Mouse (Mus musculus): ENCODE measurements around the gene Ambn.
"Not testable (repeated sequence)": the region's sequence is repeated elsewhere in the genome, so short reads cannot be mapped to it uniquely, and the experiment has no call there.

The Ambn gene

GRCm38 (mm10) chr5:88455691-88456090 lies at the start of gene Ambn:
Gene Ambn, plus strand, starts transcription at chr5:88455991.
- no peak for DNase-seq (ENCODE audit: low spot score)

- no peak for DNase-seq (ENCODE audit: low spot score)
Observed at GRCm38 (mm10) chr5:88420319-88421065, 35.3 kb upstream of the Ambn start.

DNA sequence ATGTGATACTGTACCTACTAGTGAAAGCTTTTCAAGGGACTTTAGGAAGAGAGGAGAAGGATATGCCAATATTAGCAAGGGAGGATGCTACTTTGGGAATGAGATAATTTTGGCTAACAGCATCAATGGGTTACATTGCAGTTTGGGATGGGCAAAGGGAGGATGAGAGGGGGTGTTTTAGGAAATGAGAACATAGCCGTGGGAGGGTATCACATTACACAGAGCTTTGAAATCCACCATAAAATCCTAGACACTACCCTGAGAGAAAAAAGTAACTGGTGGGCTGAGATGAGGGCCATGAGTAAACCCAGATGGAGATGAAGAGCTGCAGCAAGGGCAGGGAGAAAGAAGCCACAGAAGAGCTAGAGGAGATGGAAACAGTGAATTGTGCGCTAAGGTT lies 30.9 kb upstream of the Ambn start:
- DNase-seq (ENCODE audit: low spot score), result not testable (repeated sequence)

- DNase-seq (ENCODE audit: low spot score), result no peak
Observed at GRCm38 (mm10) chr5:88426753-88427152, 29.0 kb upstream of the Ambn start.

GRCm38 (mm10) chr5:88467471-88467870 lies 11.7 kb downstream of the Ambn start:
- no peak for DNase-seq (ENCODE audit: low spot score)

DNA sequence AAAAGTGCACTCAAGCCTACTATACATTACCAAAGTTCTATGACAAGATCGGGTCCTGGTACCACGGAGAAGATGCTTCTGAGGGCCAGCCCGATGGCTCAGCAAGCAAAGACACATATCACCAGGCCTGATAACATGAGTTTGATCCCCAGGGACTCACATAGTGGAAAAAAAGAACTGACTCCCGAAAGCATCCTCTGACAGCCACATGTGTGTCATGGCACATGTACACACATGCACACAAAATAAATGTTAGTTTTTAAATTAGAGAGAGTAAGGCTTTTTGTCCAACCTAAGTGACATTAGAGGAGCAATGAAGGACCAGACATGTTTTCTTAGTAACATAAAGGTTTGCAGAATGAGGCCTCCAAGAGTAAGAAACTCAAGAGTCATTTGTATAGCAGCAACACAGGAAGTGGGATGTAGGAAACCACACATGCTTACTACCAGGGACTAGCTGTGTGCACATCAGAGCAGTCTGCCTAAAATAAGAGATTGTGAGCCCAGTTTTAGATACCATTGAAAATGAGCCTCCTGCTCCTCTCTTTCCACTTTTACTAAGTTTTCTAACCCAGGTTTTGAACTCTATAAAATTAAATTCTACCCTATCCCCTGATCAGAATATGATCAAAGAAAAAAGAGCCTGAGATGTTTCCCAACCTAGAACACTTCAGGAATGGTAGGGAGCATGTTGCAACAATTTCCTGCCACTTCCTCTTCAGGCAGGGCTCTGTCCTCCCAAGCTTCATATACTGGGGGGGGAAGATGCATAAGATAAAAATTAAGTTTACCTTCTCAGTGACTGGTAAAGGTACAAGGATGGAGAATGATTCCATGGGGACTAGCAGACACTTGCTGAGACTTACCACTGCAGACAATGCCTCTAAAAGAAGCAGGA lies 13.3 kb downstream of the Ambn start:
- DNase-seq (ENCODE audit: low spot score), result no peak

DNA sequence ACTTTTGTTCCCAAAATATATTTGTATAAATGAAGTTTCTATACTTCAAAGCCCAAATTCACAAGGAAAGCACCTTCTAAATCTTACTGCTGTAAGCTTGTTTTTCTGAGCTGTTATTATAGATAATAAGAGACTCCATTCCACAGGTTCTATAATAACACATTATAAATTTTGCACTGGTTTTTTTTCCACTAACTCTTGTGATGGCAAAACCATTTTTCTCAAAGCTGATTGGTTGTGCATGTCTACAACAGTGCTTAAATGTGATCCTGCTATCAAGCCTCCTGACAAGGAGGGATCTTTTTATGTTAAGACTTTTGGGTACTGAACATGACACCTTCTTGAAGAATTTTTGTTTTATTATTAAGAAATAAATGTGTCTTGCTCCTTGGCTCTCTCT lies 31.9 kb downstream of the Ambn start, which contains the start of gene Enam:
Enam (plus strand) TSS at position 301 of the 400 bp plus-strand sequence.
- no peak for DNase-seq (ENCODE audit: low spot score)

DNA sequence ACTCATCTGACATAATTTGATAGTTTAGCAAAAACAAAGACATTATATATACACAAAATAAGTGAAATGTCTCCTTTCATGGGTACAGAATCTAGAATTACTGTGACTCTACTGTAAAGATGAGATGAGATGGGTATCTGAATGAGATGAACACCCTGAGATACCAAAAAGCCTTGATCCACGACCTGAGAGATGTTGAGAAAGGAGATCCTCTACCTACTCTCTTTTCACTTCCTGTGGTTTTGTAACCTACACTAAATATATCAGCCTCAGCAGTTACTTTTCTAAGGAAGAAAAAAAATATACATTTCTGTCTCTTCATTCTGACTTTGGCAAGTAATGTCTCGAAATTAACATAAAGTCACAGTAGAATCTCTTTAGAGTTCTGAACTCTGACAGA lies 33.2 kb downstream of the Ambn start:
- no peak for DNase-seq (ENCODE audit: low spot score)

DNA sequence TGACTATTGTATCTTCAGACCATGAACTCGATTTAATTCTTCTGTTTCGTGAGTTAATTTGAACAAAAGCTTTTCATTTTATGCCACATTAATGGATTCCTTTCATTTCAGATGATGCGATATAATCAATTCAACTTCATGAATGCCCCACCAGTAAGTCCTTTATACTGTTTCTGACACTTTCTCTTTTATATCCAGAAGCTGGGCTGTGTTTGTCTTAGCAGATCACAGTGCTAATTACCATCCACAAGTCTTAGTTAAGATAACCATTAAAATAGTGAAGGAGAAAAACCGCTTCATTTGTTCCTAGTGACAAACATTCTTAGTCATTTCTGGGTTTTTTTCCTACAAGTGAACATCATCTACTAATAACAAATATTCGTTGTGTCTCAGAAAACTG lies 35.3 kb downstream of the Ambn start:
- no peak for DNase-seq (ENCODE audit: low spot score)

- no peak for DNase-seq (ENCODE audit: low spot score)
Observed at GRCm38 (mm10) chr5:88499781-88500180, 44.0 kb downstream of the Ambn start.

GRCm38 (mm10) chr5:88508555-88508954 lies 52.8 kb downstream of the Ambn start:
- no peak for DNase-seq (ENCODE audit: low spot score)

DNA sequence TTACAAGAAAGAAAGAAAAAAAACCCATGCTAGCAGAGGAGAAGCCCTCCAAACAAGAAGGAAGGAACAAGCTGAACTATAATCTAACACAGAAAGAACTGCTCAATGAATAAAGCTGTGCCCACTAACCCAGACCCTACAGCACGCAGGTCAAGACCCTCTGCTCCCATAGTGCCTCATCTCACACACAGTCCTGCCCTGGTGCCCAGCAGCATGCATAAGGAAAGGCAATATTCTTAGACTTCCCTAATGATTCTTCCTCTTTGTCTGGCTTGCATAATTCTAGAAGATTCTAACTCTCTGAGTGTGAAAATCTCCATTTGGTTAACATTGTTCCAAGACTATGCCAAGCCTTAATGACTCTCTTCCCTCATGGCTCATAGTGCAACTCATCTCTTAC lies 53.2 kb downstream of the Ambn start:
- no peak for DNase-seq (ENCODE audit: low spot score)
